Mouse (Mus musculus): ENCODE data around the gene Il6st. TPM values are rescaled to one million over a fixed set of nuclear protein-coding genes. Genes with fewer than 3 reads are reported as not detected.

Gene Il6st
- polyA plus RNA-seq, 1 experiment, result not detected

DNA sequence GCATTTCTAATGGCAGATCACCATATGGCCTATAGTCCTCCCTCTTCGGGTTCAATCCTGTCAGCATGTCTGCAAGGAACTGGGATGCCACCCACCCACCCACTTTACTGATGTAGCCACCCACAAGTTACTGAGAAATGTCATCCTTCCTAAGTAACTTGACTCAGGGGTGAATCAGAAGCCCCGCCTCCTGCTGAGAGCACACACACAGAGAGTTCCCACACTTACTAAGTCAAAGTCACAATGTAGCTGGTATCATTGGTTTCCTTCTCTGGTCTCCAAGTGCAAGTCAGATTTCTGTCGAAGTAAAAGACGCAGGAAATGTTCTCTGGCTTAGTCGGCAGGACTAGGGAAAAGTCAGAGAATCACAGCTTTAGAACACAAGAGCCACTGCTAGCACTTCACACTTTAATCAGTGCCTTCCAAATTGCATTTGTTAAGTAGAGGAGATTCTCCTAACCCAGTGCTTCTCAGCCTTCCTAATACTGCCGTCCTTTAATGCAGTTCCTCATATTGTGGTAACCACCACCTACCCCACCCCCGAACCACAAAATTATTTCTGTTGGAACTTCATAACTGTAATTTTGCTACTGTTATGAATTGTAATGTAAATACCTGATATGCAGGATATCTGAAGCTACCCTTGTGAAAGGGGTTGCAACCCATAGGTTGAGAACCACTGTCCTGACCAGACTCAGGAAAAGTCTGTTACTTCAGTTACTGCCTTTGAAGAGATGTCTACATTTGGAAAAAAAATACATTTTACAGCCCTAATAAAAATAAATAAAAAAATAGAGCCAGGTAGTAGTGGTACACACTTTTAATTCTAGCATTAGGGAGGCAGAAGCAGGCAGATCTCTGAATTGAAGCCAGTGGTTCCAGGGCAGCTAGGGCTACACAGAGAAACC, 88.0 kb downstream of the Il6st start:
- WGBS, result 66% methylated on average over 7 of the region's 7 CpGs
- Histone ChIP-seq H3K4me3 (ENCODE audit: insufficient read depth, low read depth, low read length) (no peak overlapping the region), H3K27ac (ENCODE audit: insufficient read depth, low read depth, low read length) (no peak overlapping the region), H3K4me1 (ENCODE audit: control insufficient read depth, insufficient read depth, low read length) (no peaks in the 10 kb centered on the region)
- TF ChIP-seq POLR2A (IDR thresholded peaks at IDR 0.05; ENCODE audit: insufficient read depth, low read depth, low read length), result no peak
- TF ChIP-seq CTCF (IDR thresholded peaks at IDR 0.05; ENCODE audit: insufficient read depth, low read depth, low read length), result no peak

DNA sequence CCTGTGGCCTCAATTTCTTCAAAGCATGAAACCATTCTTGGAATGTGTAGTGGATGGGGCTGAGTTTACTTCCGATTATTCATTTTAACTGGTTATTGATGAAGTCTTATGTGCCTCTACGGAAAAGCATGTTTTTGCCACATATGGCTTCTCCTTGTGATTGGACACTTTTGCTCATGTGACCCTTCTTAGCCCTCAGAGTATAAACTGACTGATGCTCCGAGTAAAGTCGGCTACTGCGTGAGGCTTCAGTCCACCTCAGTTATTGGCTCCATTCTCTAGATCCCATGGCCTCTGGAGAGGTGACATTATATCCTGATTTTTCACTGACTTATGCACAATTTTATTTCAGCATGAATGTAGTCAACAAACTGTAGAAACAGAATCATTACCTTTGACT, 89.4 kb downstream of the Il6st start:
- Histone ChIP-seq H3K4me1 (ENCODE audit: control insufficient read depth, insufficient read depth, low read length) (no peaks in the 10 kb centered on the region), H3K27ac (ENCODE audit: insufficient read depth, low read depth, low read length) (no peak overlapping the region), H3K4me3 (ENCODE audit: insufficient read depth, low read depth, low read length) (no peak overlapping the region)
- 94% methylated on average over 5 of the region's 5 CpGs for WGBS
- TF ChIP-seq POLR2A (IDR thresholded peaks at IDR 0.05; ENCODE audit: insufficient read depth, low read depth, low read length), result no peak

DNA sequence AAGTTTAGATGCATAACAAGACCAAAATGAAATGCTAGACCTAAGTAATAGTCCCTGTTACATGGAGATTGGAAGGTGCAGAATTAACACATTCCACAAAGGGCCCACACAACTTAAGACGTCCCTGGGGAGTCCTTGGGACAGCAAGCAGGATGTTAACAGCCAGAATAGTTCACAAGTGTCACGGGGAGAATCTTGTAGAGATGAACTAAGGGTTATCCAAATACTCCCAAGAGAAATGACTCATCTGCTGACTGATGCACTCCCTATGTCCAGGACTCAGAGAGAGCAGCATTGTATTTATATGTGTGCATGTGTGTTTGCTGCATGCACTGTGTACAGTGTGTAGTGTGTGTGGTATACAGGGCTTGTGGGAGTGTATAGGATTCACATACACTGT, 92.6 kb downstream of the Il6st start:
- Histone ChIP-seq H3K27ac (ENCODE audit: insufficient read depth, low read depth, low read length) (no peak overlapping the region), H3K4me1 (ENCODE audit: control insufficient read depth, insufficient read depth, low read length) (no peaks in the 10 kb centered on the region), H3K4me3 (ENCODE audit: insufficient read depth, low read depth, low read length) (no peak overlapping the region)
- whole genome bisulfite sequencing, result 61% methylated on average over 2 of the region's 2 CpGs
- TF ChIP-seq CTCF (IDR thresholded peaks at IDR 0.05; ENCODE audit: insufficient read depth, low read depth, low read length), result no peak

Other genes starting within 250 kb of the Il6st start
- not detected in 2 replicates for gene Ankrd55, start 175.6 kb upstream of the Il6st start, polyA plus RNA-seq (2012; ENCODE audit: insufficient read depth, insufficient read length, low replicate concordance, missing spikeins)
- not detected in 2 replicates for gene Il31ra, start 130.3 kb downstream of the Il6st start, polyA plus RNA-seq (2012; ENCODE audit: insufficient read depth, insufficient read length, low replicate concordance, missing spikeins)
- not detected in 2 replicates for gene Ddx4, start 188.4 kb downstream of the Il6st start, polyA plus RNA-seq (2012; ENCODE audit: insufficient read depth, insufficient read length, low replicate concordance, missing spikeins)
- not detected in 2 replicates for gene Slc38a9, start 196.7 kb downstream of the Il6st start, polyA plus RNA-seq (2012; ENCODE audit: insufficient read depth, insufficient read length, low replicate concordance, missing spikeins)